Comparison of ENCODE assay signal across 24 mouse cellular contexts in genomic region chr13:109906342-109906888, GRCm38 (mm10).
DNase-seq lines count a peak whose midpoint lies in the region; ATAC-seq lines count a peak whose summit lies in the region.
"Had no signal": no experiment of that assay in that cellular context is flagged by ENCODE, and none has a peak within 500 bp of the region (broad histone marks: within the 10 kb centered on the region; RNA-seq: fewer than 3 reads in every experiment).

No protein-coding gene starts in this region.

- no peak for DNase-seq in forebrain, embryonic 11.5 days (ENCODE audit: low spot score)
- peak; percentile 20 for DNase-seq in thymus, postnatal 14 days
- DNase-seq in thymus, postnatal 36 days, result no peak
- DNase-seq in adipocyte (ENCODE audit: low spot score), result no peak
- DNase-seq in embryo, embryonic 11 days, result no peak
- DNase-seq: adrenal gland, postnatal 25 days; cerebellum, adult 18-20 months; cerebellum, postnatal 25 days; kidney, postnatal 36 days; lung, adult 18-20 months; lung, postnatal 14 days; midbrain, embryonic 14.5 days; retina, postnatal 1 day; right cerebral cortex, postnatal 25 days; spleen, adult 18-20 months had no signal

- H3K4me1 ChIP-seq in forebrain, embryonic 15.5 days, result peaks cover 50% of the 10 kb centered on the region
- peaks cover 6% of the 10 kb centered on the region; the same call in 1 of the 2 replicates for H3K4me1 ChIP-seq in forebrain, embryonic 11.5 days (replicated peaks; ENCODE audit: control insufficient read depth, insufficient read depth, low read length)
- H3K4me1 ChIP-seq in embryonic facial prominence, embryonic 12.5 days, result peaks cover 27% of the 10 kb centered on the region; the same call in 1 of the 2 replicates

- no peak overlapping the region for H3K9ac ChIP-seq in forebrain, embryonic 15.5 days (replicated peaks)
- no peak overlapping the region for H3K9ac ChIP-seq in forebrain, embryonic 11.5 days (ENCODE audit: low read length)
- H3K9ac ChIP-seq in embryonic facial prominence, embryonic 12.5 days, result no peak overlapping the region
- H3K9ac ChIP-seq: hindbrain, embryonic 15.5 days; kidney, embryonic 15.5 days; limb, embryonic 13.5 days; neural tube, embryonic 13.5 days had no signal

- WGBS in forebrain, embryonic 15.5 days, result 36% methylated on average over 4 of the region's 4 CpGs
- 88% methylated on average over 4 of the region's 4 CpGs for WGBS in forebrain, embryonic 11.5 days
- 54% methylated on average over 4 of the region's 4 CpGs for WGBS in embryonic facial prominence, embryonic 12.5 days

- peak overlapping the region; percentile 48; the same call in 1 of the 2 replicates for H3K27ac ChIP-seq in forebrain, embryonic 15.5 days (replicated peaks)
- no peak overlapping the region for H3K27ac ChIP-seq in forebrain, embryonic 11.5 days (ENCODE audit: low read depth, low read length)
- no peak overlapping the region for H3K27ac ChIP-seq in embryonic facial prominence, embryonic 12.5 days
- H3K27ac ChIP-seq: heart, embryonic 10.5 days; hindbrain, embryonic 15.5 days; kidney, embryonic 15.5 days; limb, embryonic 13.5 days; neural tube, embryonic 13.5 days had no signal

- no peaks in the 10 kb centered on the region for H3K36me3 ChIP-seq in forebrain, embryonic 15.5 days
- no peaks in the 10 kb centered on the region for H3K36me3 ChIP-seq in forebrain, embryonic 11.5 days (ENCODE audit: control insufficient read depth, insufficient read depth, low read length)
- H3K36me3 ChIP-seq in embryonic facial prominence, embryonic 12.5 days, result no peaks in the 10 kb centered on the region
- H3K36me3 ChIP-seq: heart, embryonic 10.5 days; hindbrain, embryonic 15.5 days; kidney, embryonic 15.5 days; limb, embryonic 13.5 days; liver, embryonic 12.5 days; neural tube, embryonic 13.5 days had no signal

- no peaks in the 10 kb centered on the region for H3K27me3 ChIP-seq in forebrain, embryonic 15.5 days
- H3K27me3 ChIP-seq in forebrain, embryonic 11.5 days (ENCODE audit: control insufficient read depth, insufficient read depth, low read length), result no peaks in the 10 kb centered on the region
- H3K27me3 ChIP-seq in embryonic facial prominence, embryonic 12.5 days, result no peaks in the 10 kb centered on the region
- H3K27me3 ChIP-seq: hindbrain, embryonic 15.5 days; limb, embryonic 13.5 days; neural tube, embryonic 13.5 days had no signal

- ATAC-seq in forebrain, embryonic 15.5 days (replicated peaks), result peak; percentile 67
- ATAC-seq in forebrain, embryonic 11.5 days (replicated peaks; ENCODE audit: low FRiP score), result no peak
- ATAC-seq in embryonic facial prominence, embryonic 12.5 days (ENCODE audit: insufficient number of reproducible peaks, insufficient read depth, low FRiP score, low TSS enrichment), result no peak
- ATAC-seq: intestine, postnatal 0 days; liver, embryonic 12.5 days had no signal

- no peak overlapping the region for H3K4me3 ChIP-seq in forebrain, embryonic 15.5 days
- no peak overlapping the region for H3K4me3 ChIP-seq in forebrain, embryonic 11.5 days (ENCODE audit: low read depth, low read length)
- no peak overlapping the region for H3K4me3 ChIP-seq in embryonic facial prominence, embryonic 12.5 days
- H3K4me3 ChIP-seq: heart, embryonic 10.5 days; hindbrain, embryonic 15.5 days; kidney, embryonic 15.5 days; limb, embryonic 13.5 days; liver, embryonic 12.5 days; neural tube, embryonic 13.5 days had no signal

- H3K4me2 ChIP-seq in forebrain, embryonic 15.5 days (replicated peaks), result no peak overlapping the region
- H3K4me2 ChIP-seq in forebrain, embryonic 11.5 days (ENCODE audit: low read depth, low read length, severe bottlenecking), result no peak overlapping the region
- H3K4me2 ChIP-seq in embryonic facial prominence, embryonic 12.5 days (replicated peaks), result peak overlapping the region; percentile 19; the same call in 1 of the 2 replicates
- H3K4me2 ChIP-seq: hindbrain, embryonic 15.5 days; kidney, embryonic 15.5 days; limb, embryonic 13.5 days; neural tube, embryonic 13.5 days had no signal

- H3K9me3 ChIP-seq in forebrain, embryonic 15.5 days, result no peaks in the 10 kb centered on the region
- H3K9me3 ChIP-seq in forebrain, embryonic 11.5 days (ENCODE audit: control insufficient read depth, low read length), result no peaks in the 10 kb centered on the region
- H3K9me3 ChIP-seq in embryonic facial prominence, embryonic 12.5 days, result no peaks in the 10 kb centered on the region
- H3K9me3 ChIP-seq: heart, embryonic 10.5 days; hindbrain, embryonic 15.5 days; kidney, embryonic 15.5 days; limb, embryonic 13.5 days; liver, embryonic 12.5 days; neural tube, embryonic 13.5 days had no signal
